Comparison of ENCODE assay signal across 8 mouse cellular contexts in the genomic region with DNA sequence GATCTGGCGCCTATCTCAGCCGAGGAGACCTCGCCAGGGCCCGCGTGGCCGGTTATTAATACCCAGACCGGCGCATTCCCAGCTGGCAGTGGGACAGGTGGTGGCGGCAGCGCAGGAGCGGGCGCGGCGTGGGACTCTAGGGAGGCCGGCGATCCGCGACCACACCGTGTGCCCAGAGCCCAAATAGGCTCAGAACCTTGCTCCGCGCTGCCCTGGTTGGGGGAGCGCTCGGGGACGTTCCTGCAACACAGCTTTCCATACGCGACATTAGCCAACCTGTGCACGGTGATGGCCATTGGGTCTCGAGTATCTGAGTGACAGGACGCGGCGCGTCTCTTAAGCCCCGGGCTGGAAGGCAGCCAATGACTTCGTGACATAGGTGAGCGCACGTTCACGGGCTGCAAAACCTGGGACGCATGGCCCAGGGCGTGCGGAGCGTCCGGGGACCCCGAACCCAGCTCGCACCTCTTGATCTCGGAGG. TPM values are rescaled to one million over a fixed set of nuclear protein-coding genes. Genes with fewer than 3 reads are reported as not detected.
DNase-seq lines count a peak whose midpoint lies in the region; ATAC-seq and TF ChIP-seq lines count a peak whose summit lies in the region.

No protein-coding gene starts in this region.

- peak; percentile 19 to 33 for DNase-seq in heart, adult 9 months (ENCODE audit: low spot score in 2 of 2)
- DNase-seq in kidney, postnatal 14 days, result peak; percentile 20
- DNase-seq in layer of hippocampus, adult 9-10 months (ENCODE audit: low spot score), result no peak

- peak overlapping the region; percentile 67 for H3K4me3 ChIP-seq in megakaryocyte, embryonic 14.5 days (replicated peaks)
- 0 out of 2 replicates have a peak overlapping the region, but pooled peaks have one; percentile 19 for H3K4me3 ChIP-seq in cortical plate, adult 2 months (ENCODE audit: insufficient read depth, low read length)
- H3K4me3 ChIP-seq in neural tube, embryonic 12.5 days, result peak overlapping the region; percentile 28

- no peak for TF ChIP-seq CTCF in cortical plate, adult 2 months (IDR thresholded peaks at IDR 0.05; ENCODE audit: extremely low read depth, insufficient read depth, low read length)

- TF ChIP-seq POLR2A in cortical plate, adult 2 months (IDR thresholded peaks at IDR 0.05; ENCODE audit: extremely low read depth, insufficient read depth, low read length), result no peak

- H3K9me3 ChIP-seq in megakaryocyte, embryonic 14.5 days, result no peaks in the 10 kb centered on the region
- no peaks in the 10 kb centered on the region for H3K9me3 ChIP-seq in neural tube, embryonic 12.5 days

- H3K27ac ChIP-seq in cortical plate, adult 2 months (ENCODE audit: insufficient read depth, low read length), result no peak overlapping the region
- no peak overlapping the region for H3K27ac ChIP-seq in neural tube, embryonic 12.5 days

- peaks cover 81% of the 10 kb centered on the region for H3K27me3 ChIP-seq in megakaryocyte, embryonic 14.5 days (replicated peaks)
- peaks cover 34% of the 10 kb centered on the region for H3K27me3 ChIP-seq in neural tube, embryonic 12.5 days (replicated peaks)

- 0 out of 2 replicates have a peak overlapping the region, but pooled peaks have one; percentile 38 for H3K9ac ChIP-seq in neural tube, embryonic 12.5 days

- ATAC-seq in megakaryocyte, adult 5-6 weeks (ENCODE audit: poor library complexity, severe bottlenecking), result no peak
- no peak for ATAC-seq in neural tube, embryonic 12.5 days (ENCODE audit: low FRiP score, low read depth)
- ATAC-seq in CD4-positive, CD25-positive, alpha-beta regulatory T cell, adult 4 months, result no peak

- peaks cover 8% of the 10 kb centered on the region for H3K4me1 ChIP-seq in megakaryocyte, embryonic 14.5 days
- H3K4me1 ChIP-seq in cortical plate, adult 2 months (ENCODE audit: control insufficient read depth, insufficient read depth, low read length), result no peaks in the 10 kb centered on the region
- peaks cover 14% of the 10 kb centered on the region for H3K4me1 ChIP-seq in neural tube, embryonic 12.5 days

- H3K4me2 ChIP-seq in neural tube, embryonic 12.5 days (replicated peaks), result peak overlapping the region; percentile 66

- H3K36me3 ChIP-seq in megakaryocyte, embryonic 14.5 days (replicated peaks; ENCODE audit: low read length), result no peaks in the 10 kb centered on the region
- H3K36me3 ChIP-seq in neural tube, embryonic 12.5 days, result no peaks in the 10 kb centered on the region

- WGBS in neural tube, embryonic 12.5 days, result 2% methylated on average over 45 of the region's 45 CpGs

RNA-seq across cellular contexts. Expression of gene Uts2r, which starts 3.6 kb away (rescaled TPM):
- polyA plus RNA-seq in megakaryocyte, embryonic 14.5 days (2012; ENCODE audit: insufficient read depth, low replicate concordance), result not detected in 2 replicates
- not detected in 2 replicates for total RNA-seq in megakaryocyte, adult 5-6 weeks (2015)
- not detected in 2 replicates for total RNA-seq in megakaryocyte, adult 5-6 weeks (2017)
- 0.17 and 0.19 TPM in 2 replicates for polyA plus RNA-seq in cortical plate, adult 2 months (2012; rRNA removed)
- 0.25 and 0.46 TPM in 2 replicates for polyA plus RNA-seq in neural tube, embryonic 12.5 days (2016; fragmentation: Nextera tagmentation; extraction: Ambion mirVana)
- not detected for polyA plus RNA-seq in CD4-positive, CD25-positive, alpha-beta regulatory T cell, adult 4 months (2017; shearing (Covaris generic))

RNA-seq across cellular contexts. Expression of gene Tex19.1, which starts 10.5 kb away (rescaled TPM):
- not detected in 2 replicates for polyA plus RNA-seq in megakaryocyte, embryonic 14.5 days (2012; ENCODE audit: insufficient read depth, low replicate concordance)
- total RNA-seq in megakaryocyte, adult 5-6 weeks (2015), result not detected in 2 replicates
- not detected in 2 replicates for total RNA-seq in megakaryocyte, adult 5-6 weeks (2017)
- polyA plus RNA-seq in cortical plate, adult 2 months (2012; rRNA removed), result not detected in 2 replicates
- not detected in 2 replicates for polyA plus RNA-seq in neural tube, embryonic 12.5 days (2016; fragmentation: Nextera tagmentation; extraction: Ambion mirVana)
- under 1 TPM in 1 of 2 experiments, not detected in 1; 0.24 TPM for polyA plus RNA-seq in CD4-positive, CD25-positive, alpha-beta regulatory T cell, adult 4 months (2017; shearing (Covaris generic))

RNA-seq across cellular contexts. Expression of gene Tex19.2, which starts 38.0 kb away (rescaled TPM):
- polyA plus RNA-seq in megakaryocyte, embryonic 14.5 days (2012; ENCODE audit: insufficient read depth, low replicate concordance), result 0.08 TPM in 1 of 2 replicates, not detected in the other
- total RNA-seq in megakaryocyte, adult 5-6 weeks (2015), result not detected in 2 replicates
- not detected in 2 replicates for total RNA-seq in megakaryocyte, adult 5-6 weeks (2017)
- polyA plus RNA-seq in cortical plate, adult 2 months (2012; rRNA removed), result not detected in 2 replicates
- polyA plus RNA-seq in neural tube, embryonic 12.5 days (2016; fragmentation: Nextera tagmentation; extraction: Ambion mirVana), result not detected in 2 replicates
- not detected for polyA plus RNA-seq in CD4-positive, CD25-positive, alpha-beta regulatory T cell, adult 4 months (2017; shearing (Covaris generic))

RNA-seq across cellular contexts. Expression of gene Hexdc, which starts 47.8 kb away (rescaled TPM):
- 3.7 and 4.2 TPM in 2 replicates for polyA plus RNA-seq in megakaryocyte, embryonic 14.5 days (2012; ENCODE audit: insufficient read depth, low replicate concordance)
- total RNA-seq in megakaryocyte, adult 5-6 weeks (2015), result 1.5 and 3.1 TPM in 2 replicates
- 3.6 and 3.9 TPM in 2 replicates for total RNA-seq in megakaryocyte, adult 5-6 weeks (2017)
- 69.9 and 70.0 TPM in 2 replicates for polyA plus RNA-seq in cortical plate, adult 2 months (2012; rRNA removed)
- 12.2 and 13.1 TPM in 2 replicates for polyA plus RNA-seq in neural tube, embryonic 12.5 days (2016; fragmentation: Nextera tagmentation; extraction: Ambion mirVana)
- 1 to 10 TPM; 2.3 to 3.1 TPM for polyA plus RNA-seq in CD4-positive, CD25-positive, alpha-beta regulatory T cell, adult 4 months (2017; shearing (Covaris generic))

RNA-seq across cellular contexts. Expression of gene Ogfod3, which starts 48.1 kb away (rescaled TPM):
- 4.5 and 7.6 TPM in 2 replicates for polyA plus RNA-seq in megakaryocyte, embryonic 14.5 days (2012; ENCODE audit: insufficient read depth, low replicate concordance)
- total RNA-seq in megakaryocyte, adult 5-6 weeks (2015), result 7.0 and 11.7 TPM in 2 replicates
- 2.0 and 5.5 TPM in 2 replicates for total RNA-seq in megakaryocyte, adult 5-6 weeks (2017)
- 6.2 and 7.8 TPM in 2 replicates for polyA plus RNA-seq in cortical plate, adult 2 months (2012; rRNA removed)
- polyA plus RNA-seq in neural tube, embryonic 12.5 days (2016; fragmentation: Nextera tagmentation; extraction: Ambion mirVana), result 18.2 and 19.7 TPM in 2 replicates
- polyA plus RNA-seq in CD4-positive, CD25-positive, alpha-beta regulatory T cell, adult 4 months (2017; shearing (Covaris generic)), result 1 to 10 TPM; 7.8 to 8.8 TPM
